Mouse (Mus musculus): ENCODE results near the gene Hoxc6. TPM values are rescaled to one million over a fixed set of nuclear protein-coding genes. Genes with fewer than 3 reads are reported as not detected.

Gene Hoxc6
- polyA plus RNA-seq, 1 experiment from 2014 or later, result 0.14 TPM

GRCm38 (mm10) chr15:103006326-103006725 is 8.3 kb downstream of the Hoxc6 start:
- Histone ChIP-seq H3K36me3 (no peaks in the 10 kb centered on the region), H3K27ac (no peak overlapping the region), H3K9ac (no peak overlapping the region), H3K9me3 (replicated peaks) (no peaks in the 10 kb centered on the region), H3K4me2 (no peak overlapping the region), H3K27me3 (peaks cover 100% of the 10 kb centered on the region), H3K4me1 (replicated peaks) (no peaks in the 10 kb centered on the region), H3K4me3 (replicated peaks) (no peak overlapping the region)
- no peak for DNase-seq
- ATAC-seq (ENCODE audit: low read depth), result no peak
- WGBS (ENCODE audit: insufficient replicate concordance), result 34% methylated on average over 1 of the region's 1 CpGs

- H3K36me3 ChIP-seq, result no peaks in the 10 kb centered on the region
These were observed 11.4 kb downstream of the Hoxc6 start for GRCm38 (mm10) chr15:103009265-103010111.

GRCm38 (mm10) chr15:103010112-103010846 is 12.2 kb downstream of the Hoxc6 start:
- Histone ChIP-seq H3K27ac (no peak overlapping the region), H3K27me3 (peaks cover 100% of the 10 kb centered on the region), H3K36me3 (no peaks in the 10 kb centered on the region), H3K4me1 (replicated peaks) (no peaks in the 10 kb centered on the region), H3K9ac (no peak overlapping the region), H3K4me2 (no peak overlapping the region), H3K9me3 (replicated peaks) (no peaks in the 10 kb centered on the region), H3K4me3 (replicated peaks) (no peak overlapping the region)
- 2% methylated on average over 31 of the region's 31 CpGs for WGBS (ENCODE audit: insufficient replicate concordance)
- no peak for DNase-seq
- no peak for ATAC-seq (ENCODE audit: low read depth)

More at GRCm38 (mm10) chr15:103009265-103010111, 11.4 kb downstream of the Hoxc6 start:
- no peak overlapping the region for H3K4me2 ChIP-seq
- no peak overlapping the region for H3K4me3 ChIP-seq (replicated peaks)
- 2% methylated on average over 27 of the region's 27 CpGs for WGBS (ENCODE audit: insufficient replicate concordance)
- H3K4me1 ChIP-seq (replicated peaks), result no peaks in the 10 kb centered on the region
- H3K27me3 ChIP-seq, result peaks cover 100% of the 10 kb centered on the region
- no peaks in the 10 kb centered on the region for H3K9me3 ChIP-seq (replicated peaks)
- no peak overlapping the region for H3K27ac ChIP-seq
- no peak overlapping the region for H3K9ac ChIP-seq
- DNase-seq, result no peak
- ATAC-seq (ENCODE audit: low read depth), result no peak

GRCm38 (mm10) chr15:103010847-103011555 is 12.9 kb downstream of the Hoxc6 start:
- H3K4me1 ChIP-seq (replicated peaks), result no peaks in the 10 kb centered on the region
- H3K27ac ChIP-seq, result no peak overlapping the region
- no peak overlapping the region for H3K4me2 ChIP-seq
- no peak for ATAC-seq (ENCODE audit: low read depth)
- no peaks in the 10 kb centered on the region for H3K9me3 ChIP-seq (replicated peaks)
- H3K4me3 ChIP-seq (replicated peaks), result no peak overlapping the region
- H3K9ac ChIP-seq, result no peak overlapping the region
- no peaks in the 10 kb centered on the region for H3K36me3 ChIP-seq
- H3K27me3 ChIP-seq, result peaks cover 100% of the 10 kb centered on the region
- 2% methylated on average over 28 of the region's 28 CpGs for WGBS (ENCODE audit: insufficient replicate concordance)
- DNase-seq, result no peak

- no peak for DNase-seq
- no peak for ATAC-seq (ENCODE audit: low read depth)
- Histone ChIP-seq H3K4me2 (no peak overlapping the region), H3K36me3 (no peaks in the 10 kb centered on the region), H3K4me3 (replicated peaks) (no peak overlapping the region), H3K27ac (no peak overlapping the region), H3K4me1 (replicated peaks) (no peaks in the 10 kb centered on the region), H3K27me3 (peaks cover 100% of the 10 kb centered on the region), H3K9ac (no peak overlapping the region), H3K9me3 (replicated peaks) (no peaks in the 10 kb centered on the region)
- WGBS (ENCODE audit: insufficient replicate concordance), result 6% methylated on average over 26 of the region's 26 CpGs
These were observed 13.9 kb downstream of the Hoxc6 start for GRCm38 (mm10) chr15:103011928-103012486.

- Histone ChIP-seq H3K4me1 (replicated peaks) (no peaks in the 10 kb centered on the region), H3K27ac (no peak overlapping the region), H3K4me2 (peak overlapping the region; percentile 33), H3K36me3 (no peaks in the 10 kb centered on the region), H3K9me3 (replicated peaks) (no peaks in the 10 kb centered on the region), H3K9ac (no peak overlapping the region), H3K4me3 (replicated peaks) (peak overlapping the region; percentile 25; the same call in 1 of the 2 replicates), H3K27me3 (peaks cover 100% of the 10 kb centered on the region)
- ATAC-seq (ENCODE audit: low read depth) (no peak), DNase-seq (no peak)
- WGBS (ENCODE audit: insufficient replicate concordance), result 5% methylated on average over 17 of the region's 17 CpGs
These were observed 15.4 kb downstream of the Hoxc6 start for GRCm38 (mm10) chr15:103013238-103013984.

- H3K27me3 ChIP-seq, result peaks cover 100% of the 10 kb centered on the region
- DNase-seq, result no peak
- peak overlapping the region; percentile 33 for H3K4me2 ChIP-seq
- no peak overlapping the region for H3K9ac ChIP-seq
- no peaks in the 10 kb centered on the region for H3K9me3 ChIP-seq (replicated peaks)
- no peaks in the 10 kb centered on the region for H3K36me3 ChIP-seq
- no peak overlapping the region for H3K27ac ChIP-seq
- peak overlapping the region; percentile 25 for H3K4me3 ChIP-seq (replicated peaks)
- ATAC-seq (ENCODE audit: low read depth), result no peak
- 2% methylated on average over 48 of the region's 57 CpGs for WGBS (ENCODE audit: insufficient replicate concordance)
- H3K4me1 ChIP-seq (replicated peaks), result no peaks in the 10 kb centered on the region
These were observed 16.3 kb downstream of the Hoxc6 start for GRCm38 (mm10) chr15:103014166-103015008.

GRCm38 (mm10) chr15:103015009-103015399 is 16.9 kb downstream of the Hoxc6 start:
- no peaks in the 10 kb centered on the region for H3K9me3 ChIP-seq (replicated peaks)
- no peak overlapping the region for H3K4me2 ChIP-seq
- H3K9ac ChIP-seq, result no peak overlapping the region
- H3K27me3 ChIP-seq, result peaks cover 100% of the 10 kb centered on the region
- no peak for DNase-seq
- H3K4me3 ChIP-seq (replicated peaks), result 0 out of 2 replicates have a peak overlapping the region, but pooled peaks have one; percentile 22
- H3K4me1 ChIP-seq (replicated peaks), result no peaks in the 10 kb centered on the region
- no peak overlapping the region for H3K27ac ChIP-seq
- H3K36me3 ChIP-seq, result no peaks in the 10 kb centered on the region
- 3% methylated on average over 28 of the region's 28 CpGs for whole genome bisulfite sequencing (ENCODE audit: insufficient replicate concordance)
- no peak for ATAC-seq (ENCODE audit: low read depth)

GRCm38 (mm10) chr15:103015406-103016166 is 17.5 kb downstream of the Hoxc6 start:
- H3K9ac ChIP-seq, result no peak overlapping the region
- H3K36me3 ChIP-seq, result no peaks in the 10 kb centered on the region
- no peak for DNase-seq
- H3K27ac ChIP-seq, result no peak overlapping the region
- no peak overlapping the region for H3K4me2 ChIP-seq
- H3K4me1 ChIP-seq (replicated peaks), result no peaks in the 10 kb centered on the region
- WGBS (ENCODE audit: insufficient replicate concordance), result 5% methylated on average over 19 of the region's 19 CpGs
- ATAC-seq (ENCODE audit: low read depth), result no peak
- no peaks in the 10 kb centered on the region for H3K9me3 ChIP-seq (replicated peaks)
- no peak overlapping the region for H3K4me3 ChIP-seq (replicated peaks)
- H3K27me3 ChIP-seq, result peaks cover 100% of the 10 kb centered on the region

Data from liver, embryonic 13.5 days (tissue).